Mouse (Mus musculus): ENCODE measurements around the gene Baiap2. TPM values are rescaled to one million over a fixed set of nuclear protein-coding genes. Genes with fewer than 3 reads are reported as not detected.

The Baiap2 gene
- total RNA-seq, 2 experiments from 2014 or later: 71.7 to 72.2 TPM

GRCm38 (mm10) chr11:120007496-120008080, 65.0 kb downstream of the Baiap2 start:
- DNase-seq: peak; percentile 52
- intact Hi-C loops (cut with DNase I): no loop called here

GRCm38 (mm10) chr11:120008501-120008900, 65.9 kb downstream of the Baiap2 start:
- intact Hi-C loops (cut with DNase I): no loop called here
- no peak for DNase-seq

- intact Hi-C loops (cut with DNase I): no loop called here
- DNase-seq: no peak
Observed at GRCm38 (mm10) chr11:120008956-120009355, 66.4 kb downstream of the Baiap2 start.

GRCm38 (mm10) chr11:120009937-120010336, 67.4 kb downstream of the Baiap2 start:
- intact Hi-C loops (cut with DNase I): no loop called here
- DNase-seq: no peak

- intact Hi-C loops (cut with DNase I): no loop called here
- DNase-seq: no peak
Observed at GRCm38 (mm10) chr11:120011114-120011760, 68.7 kb downstream of the Baiap2 start.

- peak; percentile 89 for DNase-seq
- intact Hi-C loops (cut with DNase I): no loop called here
Observed at GRCm38 (mm10) chr11:120011761-120012560, 69.4 kb downstream of the Baiap2 start.

- intact Hi-C loops (cut with DNase I): no loop called here
- DNase-seq: no peak
Observed at GRCm38 (mm10) chr11:120012702-120013101, 70.1 kb downstream of the Baiap2 start.

- intact Hi-C loops (cut with DNase I): no loop called here
- peak; percentile 88 for DNase-seq
Observed at GRCm38 (mm10) chr11:120013174-120013711, 70.7 kb downstream of the Baiap2 start.

- DNase-seq: no peak
- intact Hi-C loops (cut with DNase I): no loop called here
Observed at GRCm38 (mm10) chr11:120014758-120015157, 72.2 kb downstream of the Baiap2 start.

- intact Hi-C loops (cut with DNase I): no loop called here
- DNase-seq: no peak
Observed at GRCm38 (mm10) chr11:120017011-120017410, 74.4 kb downstream of the Baiap2 start.

- intact Hi-C loops (cut with DNase I): no loop called here
- DNase-seq: no peak
Observed at GRCm38 (mm10) chr11:120019542-120020440, 77.2 kb downstream of the Baiap2 start.

- no peak for DNase-seq
- intact Hi-C loops (cut with DNase I): no loop called here
Observed at GRCm38 (mm10) chr11:120021367-120021766, 78.8 kb downstream of the Baiap2 start.

- peak; percentile 71 for DNase-seq
- intact Hi-C loops (cut with DNase I): no loop called here
Observed at GRCm38 (mm10) chr11:120022216-120022615, 79.7 kb downstream of the Baiap2 start.

- intact Hi-C loops (cut with DNase I): no loop called here
- DNase-seq: peak; percentile 76
Observed at GRCm38 (mm10) chr11:120022841-120023240, 80.3 kb downstream of the Baiap2 start.

- no peak for DNase-seq
- intact Hi-C loops (cut with DNase I): no loop called here
Observed at GRCm38 (mm10) chr11:120026941-120027340, 84.4 kb downstream of the Baiap2 start.

- DNase-seq: no peak
- intact Hi-C loops (cut with DNase I): no loop called here
Observed at GRCm38 (mm10) chr11:120028319-120029092, 85.9 kb downstream of the Baiap2 start.

GRCm38 (mm10) chr11:120029431-120030144, 87.0 kb downstream of the Baiap2 start:
- intact Hi-C loops (cut with DNase I): no loop called here
- DNase-seq: no peak

GRCm38 (mm10) chr11:120030145-120030901, 87.8 kb downstream of the Baiap2 start:
- intact Hi-C loops (cut with DNase I): no loop called here
- DNase-seq: peak; percentile 83
